Mouse (Mus musculus): ENCODE results near the gene Olfr156.

Olfr156 gene

GRCm38 (mm10) chr4:43823845-43824337 is at the start of gene Olfr156:
Gene Olfr156 (minus strand): TSS chr4:43823895.
- peak; percentile 77 for DNase-seq (ENCODE audit: low read depth, low spot score)

- DNase-seq (ENCODE audit: low read depth, low spot score): no peak
Measured at GRCm38 (mm10) chr4:43869821-43870220, 46.1 kb upstream of the Olfr156 start.

GRCm38 (mm10) chr4:43863298-43863697 is 39.6 kb upstream of the Olfr156 start:
- no peak for DNase-seq (ENCODE audit: low read depth, low spot score)

- peak; percentile 85 for DNase-seq (ENCODE audit: low read depth, low spot score)
Measured at GRCm38 (mm10) chr4:43860744-43861519, 37.2 kb upstream of the Olfr156 start.

- DNase-seq (ENCODE audit: low read depth, low spot score): no peak
Measured at GRCm38 (mm10) chr4:43859886-43860285, 36.2 kb upstream of the Olfr156 start.

- DNase-seq (ENCODE audit: low read depth, low spot score): no peak
Measured at GRCm38 (mm10) chr4:43854101-43854500, 30.4 kb upstream of the Olfr156 start.

- no peak for DNase-seq (ENCODE audit: low read depth, low spot score)
Measured at GRCm38 (mm10) chr4:43851265-43851664, 27.6 kb upstream of the Olfr156 start, which contains the start of gene Olfr155. Gene Olfr155 (plus strand): TSS chr4:43851565.

GRCm38 (mm10) chr4:43840101-43840500 is 16.4 kb upstream of the Olfr156 start, which contains the start of gene Olfr157:
Gene Olfr157 (minus strand): TSS chr4:43840201.
- no peak for DNase-seq (ENCODE audit: low read depth, low spot score)

GRCm38 (mm10) chr4:43838326-43838725 is 14.6 kb upstream of the Olfr156 start:
- no peak for DNase-seq (ENCODE audit: low read depth, low spot score)

GRCm38 (mm10) chr4:43834749-43835148 is 11.1 kb upstream of the Olfr156 start:
- DNase-seq (ENCODE audit: low read depth, low spot score): no peak

- no peak for DNase-seq (ENCODE audit: low read depth, low spot score)
Measured at GRCm38 (mm10) chr4:43833752-43834151, 10.1 kb upstream of the Olfr156 start.

GRCm38 (mm10) chr4:43832031-43832430 is 8.3 kb upstream of the Olfr156 start:
- DNase-seq (ENCODE audit: low read depth, low spot score): peak; percentile 46

GRCm38 (mm10) chr4:43828806-43829205 is 5.1 kb upstream of the Olfr156 start:
- no peak for DNase-seq (ENCODE audit: low read depth, low spot score)

- DNase-seq (ENCODE audit: low read depth, low spot score): no peak
Measured at GRCm38 (mm10) chr4:43822896-43823550, 672 bp downstream of the Olfr156 start.

GRCm38 (mm10) chr4:43798936-43799335 is 24.8 kb downstream of the Olfr156 start:
- peak; percentile 28 for DNase-seq (ENCODE audit: low read depth, low spot score)

GRCm38 (mm10) chr4:43795844-43796243 is 27.9 kb downstream of the Olfr156 start:
- DNase-seq (ENCODE audit: low read depth, low spot score): peak; percentile 87

- peak; percentile 88 for DNase-seq (ENCODE audit: low read depth, low spot score)
Measured at GRCm38 (mm10) chr4:43795296-43795695, 28.4 kb downstream of the Olfr156 start.

GRCm38 (mm10) chr4:43772304-43772703 is 51.4 kb downstream of the Olfr156 start:
- no peak for DNase-seq (ENCODE audit: low read depth, low spot score)

GRCm38 (mm10) chr4:43771626-43772025 is 52.1 kb downstream of the Olfr156 start:
- DNase-seq (ENCODE audit: low read depth, low spot score): no peak

- no peak for DNase-seq (ENCODE audit: low read depth, low spot score)
Measured at GRCm38 (mm10) chr4:43770909-43771308, 52.8 kb downstream of the Olfr156 start, which contains the start of gene Olfr159. Gene Olfr159 (minus strand): TSS chr4:43771009.

Measured in ES-CJ7 (cell line).